Mouse (Mus musculus): ENCODE results near the gene Cckbr. TPM values are rescaled to one million over a fixed set of nuclear protein-coding genes. Genes with fewer than 3 reads are reported as not detected.

The Cckbr gene
- polyA plus RNA-seq, 1 experiment from 2014 or later: 3.6 TPM

DNA sequence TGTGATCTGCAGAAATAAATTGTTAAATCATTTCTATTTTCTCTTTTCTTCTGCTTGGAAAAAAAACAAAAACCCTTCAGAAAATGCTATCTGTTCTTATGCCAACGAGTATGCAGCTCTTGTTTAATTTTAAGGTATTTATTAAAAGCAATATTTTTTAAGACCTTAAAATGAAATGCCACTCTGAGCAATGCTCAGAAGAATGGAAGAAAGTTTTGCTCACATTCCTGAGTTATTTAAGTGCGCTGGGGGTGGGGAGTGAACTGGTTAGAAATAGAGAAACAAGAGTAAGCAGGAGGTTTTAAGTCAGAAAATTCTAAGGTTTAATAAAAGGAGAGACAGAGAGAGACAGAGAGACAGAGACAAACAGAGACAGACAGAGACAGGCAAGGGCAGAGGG, 94.2 kb downstream of the Cckbr start:
- Histone ChIP-seq H3K27ac (replicated peaks) (no peak overlapping the region), H3K36me3 (ENCODE audit: control insufficient read depth, insufficient read depth, low read length) (no peaks in the 10 kb centered on the region), H3K27me3 (ENCODE audit: control insufficient read depth, insufficient read depth, low read length) (no peaks in the 10 kb centered on the region), H3K9ac (ENCODE audit: low read length) (no peak overlapping the region), H3K4me3 (ENCODE audit: low read depth, low read length) (no peak overlapping the region), H3K4me1 (replicated peaks; ENCODE audit: control insufficient read depth, insufficient read depth) (no peaks in the 10 kb centered on the region), H3K9me3 (ENCODE audit: control insufficient read depth, low read length) (no peaks in the 10 kb centered on the region), H3K4me2 (replicated peaks; ENCODE audit: low read depth) (no peak overlapping the region)
- no peak for DNase-seq (ENCODE audit: low spot score)
- 58% methylated on average over 2 of the region's 2 CpGs for WGBS
- TF ChIP-seq CTCF (IDR thresholded peaks at IDR 0.05; ENCODE audit: low read depth) (no peak), EP300 (optimal IDR thresholded peaks at IDR 0.05) (no peak)
- no peak for ATAC-seq (ENCODE audit: low FRiP score, low TSS enrichment)

DNA sequence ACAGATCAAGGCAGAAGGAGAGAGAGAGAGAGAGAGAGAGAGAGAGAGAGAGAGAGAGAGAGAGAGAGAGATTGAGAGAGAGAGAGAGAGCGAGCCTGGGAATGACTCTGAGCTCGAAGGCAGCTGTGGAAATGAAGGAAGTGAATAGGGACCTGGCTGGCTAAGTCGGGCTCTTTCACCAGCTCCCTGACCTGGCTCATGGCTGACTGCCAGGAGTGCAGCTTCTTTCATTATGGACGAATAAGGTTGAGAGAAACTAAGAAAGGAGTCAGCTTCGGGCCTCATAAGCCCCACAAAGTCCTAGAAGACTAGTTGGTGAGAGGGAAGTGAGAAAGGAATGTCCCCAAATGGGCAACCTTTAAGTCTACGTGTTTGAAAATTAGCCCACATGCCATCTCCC, 94.7 kb downstream of the Cckbr start:
- Histone ChIP-seq H3K27me3 (ENCODE audit: control insufficient read depth, insufficient read depth, low read length) (no peaks in the 10 kb centered on the region), H3K36me3 (ENCODE audit: control insufficient read depth, insufficient read depth, low read length) (no peaks in the 10 kb centered on the region), H3K27ac (replicated peaks) (no peak overlapping the region), H3K4me3 (ENCODE audit: low read depth, low read length) (no peak overlapping the region), H3K9me3 (ENCODE audit: control insufficient read depth, low read length) (no peaks in the 10 kb centered on the region), H3K4me1 (replicated peaks; ENCODE audit: control insufficient read depth, insufficient read depth) (no peaks in the 10 kb centered on the region), H3K4me2 (replicated peaks; ENCODE audit: low read depth) (no peak overlapping the region), H3K9ac (ENCODE audit: low read length) (no peak overlapping the region)
- no peak for TF ChIP-seq CTCF (IDR thresholded peaks at IDR 0.05; ENCODE audit: low read depth)
- TF ChIP-seq EP300 (optimal IDR thresholded peaks at IDR 0.05): no peak
- ATAC-seq (ENCODE audit: low FRiP score, low TSS enrichment) (no peak), DNase-seq (ENCODE audit: low spot score) (no peak)
- 38% methylated on average over 6 of the region's 6 CpGs for WGBS

Other genes with a start within 250 kb of the Cckbr start
- gene Olfr685, start 239.7 kb upstream of the Cckbr start, polyA plus RNA-seq (2015; fragmentation: Nextera tagmentation; extraction: Ambion mirVana): not detected in 2 replicates
- gene Olfr686, start 218.2 kb upstream of the Cckbr start, polyA plus RNA-seq (2015; fragmentation: Nextera tagmentation; extraction: Ambion mirVana): not detected in 2 replicates
- gene Olfr688, start 137.6 kb upstream of the Cckbr start, polyA plus RNA-seq (2015; fragmentation: Nextera tagmentation; extraction: Ambion mirVana): not detected in 2 replicates
- gene Olfr689, start 114.6 kb upstream of the Cckbr start, polyA plus RNA-seq (2015; fragmentation: Nextera tagmentation; extraction: Ambion mirVana): 0.04 TPM in 1 of 2 replicates, not detected in the other
- not detected in 2 replicates for gene Olfr690, start 91.6 kb upstream of the Cckbr start, polyA plus RNA-seq (2015; fragmentation: Nextera tagmentation; extraction: Ambion mirVana)
- not detected in 2 replicates for gene Olfr691, start 83.5 kb upstream of the Cckbr start, polyA plus RNA-seq (2015; fragmentation: Nextera tagmentation; extraction: Ambion mirVana)
- gene Olfr692, start 57.5 kb upstream of the Cckbr start, polyA plus RNA-seq (2015; fragmentation: Nextera tagmentation; extraction: Ambion mirVana): not detected in 2 replicates
- not detected in 2 replicates for gene Gm5901, start 50.7 kb upstream of the Cckbr start, polyA plus RNA-seq (2015; fragmentation: Nextera tagmentation; extraction: Ambion mirVana)
- gene Fam160a2, start 25.7 kb upstream of the Cckbr start, polyA plus RNA-seq (2015; fragmentation: Nextera tagmentation; extraction: Ambion mirVana): 18.5 and 20.6 TPM in 2 replicates
- gene Cnga4, start 21.2 kb upstream of the Cckbr start, polyA plus RNA-seq (2015; fragmentation: Nextera tagmentation; extraction: Ambion mirVana): not detected in 2 replicates
- 163 and 184 TPM in 2 replicates for gene Cavin3, start 56.6 kb downstream of the Cckbr start, polyA plus RNA-seq (2015; fragmentation: Nextera tagmentation; extraction: Ambion mirVana)
- 79.7 and 91.0 TPM in 2 replicates for gene Smpd1, start 128.6 kb downstream of the Cckbr start, polyA plus RNA-seq (2015; fragmentation: Nextera tagmentation; extraction: Ambion mirVana)
- gene Apbb1, start 155.9 kb downstream of the Cckbr start, polyA plus RNA-seq (2015; fragmentation: Nextera tagmentation; extraction: Ambion mirVana): 16.6 and 18.5 TPM in 2 replicates
- 2.7 and 5.4 TPM in 2 replicates for gene Hpx, start 174.4 kb downstream of the Cckbr start, polyA plus RNA-seq (2015; fragmentation: Nextera tagmentation; extraction: Ambion mirVana)
- gene Trim3, start 207.8 kb downstream of the Cckbr start, polyA plus RNA-seq (2015; fragmentation: Nextera tagmentation; extraction: Ambion mirVana): 14.5 TPM in 2 replicates
- gene Timm10b, start 214.3 kb downstream of the Cckbr start, polyA plus RNA-seq (2015; fragmentation: Nextera tagmentation; extraction: Ambion mirVana): 184 and 204 TPM in 2 replicates
- 53.0 and 53.2 TPM in 2 replicates for gene Arfip2, start 214.7 kb downstream of the Cckbr start, polyA plus RNA-seq (2015; fragmentation: Nextera tagmentation; extraction: Ambion mirVana)
- gene Gm45799, start 214.8 kb downstream of the Cckbr start, polyA plus RNA-seq (2015; fragmentation: Nextera tagmentation; extraction: Ambion mirVana): 42.7 and 45.1 TPM in 2 replicates
- gene Dnhd1, start 225.1 kb downstream of the Cckbr start, polyA plus RNA-seq (2015; fragmentation: Nextera tagmentation; extraction: Ambion mirVana): 0.07 and 0.19 TPM in 2 replicates

All from stomach, postnatal 0 days (tissue).